Mouse (Mus musculus) heart, adult 9 months (tissue): ENCODE data around the gene Slc2a2.
A peak's percentile ranks its signal among the peaks of the same experiment; 100 is the strongest.
"Not testable (repeated sequence)": the region's sequence is repeated elsewhere in the genome, so short reads cannot be mapped to it uniquely, and the experiment has no call there.

Experiments used
- DNase-seq, 2 experiments: peaks; one replicate each; pipeline ENCODE4 v3.0.0; 2022; ENCODE audit warnings: low spot score in 2 of 2

Gene Slc2a2

GRCm38 (mm10) chr3:28734712-28735111 is 37.0 kb downstream of the Slc2a2 start:
- DNase-seq: no peak

GRCm38 (mm10) chr3:28736981-28737380 is 39.3 kb downstream of the Slc2a2 start:
- no peak for DNase-seq

GRCm38 (mm10) chr3:28740353-28740752 is 42.6 kb downstream of the Slc2a2 start:
- no peak for DNase-seq

- DNase-seq: no peak
Observed at GRCm38 (mm10) chr3:28743251-28743650, 45.5 kb downstream of the Slc2a2 start.

- peak; percentile 36 to 49 for DNase-seq
Observed at GRCm38 (mm10) chr3:28745835-28746483, 48.3 kb downstream of the Slc2a2 start.

GRCm38 (mm10) chr3:28748151-28748550 is 50.4 kb downstream of the Slc2a2 start:
- DNase-seq: no peak

- DNase-seq: no peak
Observed at GRCm38 (mm10) chr3:28748956-28749355, 51.3 kb downstream of the Slc2a2 start.

- DNase-seq: no peak
Observed at GRCm38 (mm10) chr3:28755477-28755876, 57.8 kb downstream of the Slc2a2 start.

- DNase-seq: no peak
Observed at GRCm38 (mm10) chr3:28761225-28761789, 63.6 kb downstream of the Slc2a2 start.

- DNase-seq: no peak
Observed at GRCm38 (mm10) chr3:28766935-28767334, 69.2 kb downstream of the Slc2a2 start.

GRCm38 (mm10) chr3:28768222-28768621 is 70.5 kb downstream of the Slc2a2 start:
- DNase-seq: no peak

- not testable (repeated sequence) for DNase-seq
Observed at GRCm38 (mm10) chr3:28772919-28773318, 75.2 kb downstream of the Slc2a2 start.

GRCm38 (mm10) chr3:28775361-28775760 is 77.7 kb downstream of the Slc2a2 start:
- no peak for DNase-seq

- DNase-seq: no peak
Observed at GRCm38 (mm10) chr3:28775958-28776357, 78.3 kb downstream of the Slc2a2 start.

- DNase-seq: no peak
Observed at GRCm38 (mm10) chr3:28776491-28776890, 78.8 kb downstream of the Slc2a2 start.

GRCm38 (mm10) chr3:28780511-28780910 is 82.8 kb downstream of the Slc2a2 start:
- no peak for DNase-seq
